Mouse (Mus musculus) lung, postnatal 14 days (tissue): ENCODE results near the gene Dlgap3.

ENCODE experiments used
- DNase-seq: peaks from one replicate; pipeline ENCODE4 v3.0.0; 2021

The Dlgap3 gene

GRCm38 (mm10) chr4:127168914-127169345 is at the start of gene Dlgap3:
TSS of gene Dlgap3 (plus strand) at chr4:127169204.
- peak; percentile 26 for DNase-seq

- no peak for DNase-seq
Observed at GRCm38 (mm10) chr4:127123391-127123790, 45.6 kb upstream of the Dlgap3 start, which contains the start of gene Tmem35b. TSS of gene Tmem35b (plus strand) at chr4:127123691.

DNA sequence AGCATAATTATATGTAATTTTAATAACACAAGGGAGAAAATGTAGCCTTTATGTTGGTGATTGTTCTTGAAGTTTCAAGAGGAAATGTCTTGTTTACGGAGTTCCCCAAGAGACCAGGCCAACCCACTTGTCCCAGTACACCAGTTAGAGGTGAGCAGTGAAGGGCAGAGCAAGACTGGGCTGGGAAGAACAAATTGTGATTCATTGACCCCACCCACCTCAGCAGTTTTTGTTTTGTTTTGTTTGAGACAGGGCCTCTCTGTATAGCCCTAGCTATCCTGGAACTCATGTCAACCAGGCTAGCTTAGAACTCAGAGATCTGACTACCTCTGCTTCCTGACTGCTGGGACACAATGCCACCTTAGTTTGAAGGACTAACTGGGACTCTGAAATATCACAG is 44.7 kb upstream of the Dlgap3 start:
- DNase-seq, result no peak

DNA sequence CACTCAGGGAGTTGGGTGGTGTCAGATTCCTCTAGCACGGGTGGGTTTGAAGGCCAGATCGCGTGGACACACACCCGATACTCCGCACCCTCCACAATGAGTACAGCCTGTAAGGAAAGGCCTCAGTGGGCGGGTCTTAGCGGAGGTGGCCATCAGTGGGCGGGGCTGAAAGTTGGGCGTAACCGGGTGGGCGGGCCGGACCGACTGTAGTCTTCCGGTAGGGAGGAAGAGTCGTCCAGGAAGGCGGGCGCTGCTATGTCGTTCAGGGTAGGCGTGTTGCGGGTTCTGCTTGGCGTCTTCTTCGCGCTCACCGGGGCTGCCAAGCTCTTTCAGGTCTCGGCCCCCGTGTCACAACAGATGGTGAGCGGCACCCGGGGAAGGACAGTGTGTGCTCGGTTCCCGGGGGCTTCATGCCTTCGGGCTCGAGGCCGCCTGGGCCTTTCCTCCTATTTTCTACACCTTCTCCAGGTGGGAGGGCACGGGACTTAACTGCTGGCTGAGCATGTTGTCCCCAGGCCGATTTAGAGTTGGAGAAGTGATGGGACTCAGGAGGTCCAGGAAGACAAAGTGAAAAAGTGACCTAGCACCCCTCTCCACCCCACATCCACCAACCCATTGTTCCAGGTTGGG is 43.1 kb upstream of the Dlgap3 start:
- DNase-seq, result peak; percentile 91

- DNase-seq, result no peak
Observed at GRCm38 (mm10) chr4:127134687-127135086, 34.3 kb upstream of the Dlgap3 start.

DNA sequence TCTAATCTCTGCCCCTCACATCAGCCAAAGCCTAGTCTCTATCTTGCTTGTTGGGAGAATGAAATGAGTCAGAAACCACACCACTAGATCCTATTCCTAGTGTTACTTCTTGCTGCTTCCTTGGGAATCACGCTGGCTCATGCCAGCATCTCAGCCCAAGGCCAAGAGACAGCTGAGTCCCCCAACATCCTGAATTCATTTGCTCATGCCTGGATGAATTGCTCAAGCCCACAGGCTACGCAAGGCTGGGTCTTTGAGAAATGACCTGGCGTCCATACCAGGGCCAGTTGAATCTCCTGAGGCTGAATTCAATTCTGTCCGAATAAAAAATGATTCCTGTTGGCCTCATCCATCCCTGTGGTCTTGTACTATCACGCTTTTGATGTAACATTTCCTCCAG is 31.4 kb upstream of the Dlgap3 start:
- DNase-seq, result no peak

- DNase-seq, result no peak
Observed at GRCm38 (mm10) chr4:127138486-127138885, 30.5 kb upstream of the Dlgap3 start.

DNA sequence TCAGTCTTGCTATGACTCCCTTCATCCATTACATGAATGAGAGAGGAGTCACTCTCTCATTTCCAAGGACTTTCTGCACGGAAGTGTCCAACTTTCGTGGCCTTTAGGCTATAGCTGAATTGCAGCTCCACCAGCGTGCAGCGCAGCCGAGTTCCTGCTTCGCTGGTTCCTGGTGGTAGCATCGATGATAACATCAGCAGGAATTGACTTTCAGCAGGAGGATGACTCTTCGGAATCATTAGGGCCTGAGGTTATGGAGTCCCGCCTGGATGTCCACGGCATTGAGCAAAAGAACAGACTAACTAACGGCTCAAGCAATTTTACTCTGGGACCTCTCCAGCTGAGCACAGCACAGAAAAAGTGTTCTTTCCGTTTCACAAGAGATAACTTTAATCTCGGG is 19.0 kb upstream of the Dlgap3 start:
- no peak for DNase-seq

GRCm38 (mm10) chr4:127153345-127153744 is 15.7 kb upstream of the Dlgap3 start:
- DNase-seq, result no peak

DNA sequence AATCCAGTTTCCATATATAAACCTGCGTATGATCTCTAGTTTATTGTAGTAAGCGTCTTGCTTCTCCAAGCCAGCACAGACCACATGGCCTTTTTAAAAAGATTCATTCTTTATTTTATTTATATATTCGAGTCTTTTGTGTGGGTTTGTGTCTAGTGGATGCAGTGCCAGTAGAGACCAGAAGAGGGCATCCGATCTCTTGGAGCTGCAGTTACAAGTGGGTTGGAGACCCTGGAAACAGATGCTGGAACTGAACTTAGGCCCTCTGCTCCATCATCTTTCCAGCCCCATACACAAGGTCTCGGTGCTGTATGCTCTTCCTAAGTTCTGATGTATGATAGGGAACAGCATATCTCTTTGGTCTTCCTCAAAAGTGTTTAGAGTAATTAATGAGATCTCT is 13.2 kb upstream of the Dlgap3 start:
- no peak for DNase-seq

- DNase-seq, result no peak
Observed at GRCm38 (mm10) chr4:127157746-127158145, 11.3 kb upstream of the Dlgap3 start.

DNA sequence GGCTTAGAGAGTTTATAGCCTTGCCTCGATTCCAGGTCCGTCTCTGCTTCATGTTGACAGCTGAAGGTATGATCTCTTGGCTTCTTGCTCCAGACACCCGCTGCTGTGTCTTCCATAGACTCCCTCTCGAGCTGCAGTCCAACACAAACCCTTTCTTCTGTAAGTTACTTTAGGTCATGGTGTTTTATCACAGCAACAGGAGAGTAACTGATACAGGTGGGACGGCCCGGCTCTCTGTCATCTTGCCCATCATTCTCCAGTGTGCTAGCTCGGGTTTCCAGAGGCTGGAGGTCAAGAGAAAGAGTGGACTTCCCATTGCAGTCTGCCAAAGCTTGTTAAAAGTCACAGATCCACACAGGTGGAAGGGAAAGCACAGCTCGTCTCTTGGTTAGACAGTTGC is 5.1 kb upstream of the Dlgap3 start:
- no peak for DNase-seq

DNA sequence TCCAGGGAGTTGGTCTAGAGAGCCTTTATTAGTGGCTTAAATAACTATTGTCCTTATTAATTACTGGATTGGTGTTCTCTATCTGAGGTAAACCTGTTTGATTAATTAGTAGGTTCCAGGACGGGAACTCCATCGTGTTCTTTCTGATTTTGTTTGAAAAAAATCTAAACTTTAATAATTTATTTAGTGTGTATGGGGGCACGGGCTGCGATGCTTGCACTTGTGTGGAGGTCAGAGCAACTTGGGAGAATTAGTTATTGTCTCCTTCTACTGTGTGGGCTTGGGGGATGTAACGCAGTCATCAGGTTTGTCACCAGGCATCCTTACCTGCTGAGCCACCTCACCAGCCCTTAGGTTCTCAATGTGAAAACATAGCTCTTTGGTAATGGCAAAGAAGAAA is 1.9 kb upstream of the Dlgap3 start:
- DNase-seq, result no peak

- DNase-seq, result no peak
Observed at GRCm38 (mm10) chr4:127167731-127168130, 1.3 kb upstream of the Dlgap3 start.

DNA sequence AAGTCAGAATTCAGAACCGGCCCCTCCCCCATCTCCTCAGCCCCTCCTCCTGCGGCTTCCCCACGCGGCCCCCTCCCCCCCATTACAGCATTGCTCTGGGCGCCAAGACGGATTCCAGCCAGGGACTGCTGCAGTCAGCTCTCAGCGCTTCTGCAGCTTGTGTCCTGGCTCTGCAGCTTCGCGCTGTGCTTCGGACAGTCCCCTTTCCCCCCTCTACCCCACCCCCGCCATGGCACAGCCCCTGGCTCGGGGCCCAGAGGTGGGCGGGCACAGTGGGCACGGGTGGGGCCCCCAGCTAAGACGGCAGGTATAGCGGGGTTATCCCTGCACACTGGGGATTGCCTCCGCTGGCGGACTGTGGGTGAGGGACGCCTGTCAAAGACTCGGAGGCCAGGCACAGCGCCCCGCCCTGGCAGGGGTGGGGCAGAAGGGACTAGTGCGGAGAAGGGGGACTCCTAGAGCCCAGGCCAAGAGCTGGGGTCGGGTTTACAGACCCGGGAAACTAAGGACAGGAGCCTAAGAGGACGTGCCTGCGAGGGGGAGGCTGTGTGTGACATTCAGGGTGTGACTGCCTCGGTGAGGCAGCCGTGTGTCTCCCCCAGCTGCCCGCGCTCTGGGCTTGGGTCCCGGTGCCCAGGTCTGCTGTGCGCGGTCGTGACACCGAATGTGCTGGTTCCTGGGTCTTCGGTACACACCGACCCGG is 642 bp upstream of the Dlgap3 start:
- peak; percentile 5 for DNase-seq

- no peak for DNase-seq
Observed at GRCm38 (mm10) chr4:127169346-127170221, 580 bp downstream of the Dlgap3 start.

DNA sequence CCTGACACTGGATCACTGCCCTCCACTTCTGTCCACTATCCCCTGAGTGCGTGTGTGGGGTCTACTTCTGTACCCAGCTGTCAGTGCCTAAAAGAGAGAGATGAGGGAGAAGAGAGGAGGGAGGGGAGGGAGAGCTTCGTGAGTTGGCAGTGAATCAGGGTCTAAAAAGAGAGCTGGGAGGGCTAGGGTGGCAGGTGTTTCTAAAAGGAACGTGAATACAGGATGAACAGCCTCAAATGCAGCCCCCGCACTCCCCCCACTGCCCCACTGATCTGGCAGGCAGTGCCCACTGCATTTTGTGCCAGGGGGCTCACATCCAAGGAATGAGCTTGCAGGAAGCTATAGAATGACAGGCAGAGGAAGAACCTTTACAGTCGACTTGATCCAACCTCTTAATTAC is 1.9 kb downstream of the Dlgap3 start:
- no peak for DNase-seq

- DNase-seq, result no peak
Observed at GRCm38 (mm10) chr4:127171341-127171905, 2.4 kb downstream of the Dlgap3 start.

DNA sequence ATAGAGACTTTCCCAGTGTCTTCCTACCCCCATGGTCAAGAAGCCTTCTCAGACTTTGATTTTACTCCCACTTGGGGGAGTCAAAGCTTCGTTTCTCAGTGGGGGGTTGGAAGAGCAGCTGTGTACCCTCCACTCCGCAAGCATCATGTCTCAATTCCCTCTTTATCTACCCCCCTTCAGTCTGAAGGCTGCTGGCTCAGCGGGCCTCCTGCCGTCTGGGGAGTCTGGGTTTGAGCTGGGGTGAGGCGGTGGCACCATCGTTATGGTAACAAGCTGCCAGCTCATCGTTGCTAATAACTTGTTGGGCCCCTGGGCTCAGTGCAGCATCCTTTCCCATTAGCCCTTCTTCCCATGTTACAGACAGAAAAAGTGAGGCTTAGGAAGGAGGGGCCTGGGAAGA is 3.1 kb downstream of the Dlgap3 start:
- DNase-seq, result no peak

- no peak for DNase-seq
Observed at GRCm38 (mm10) chr4:127172614-127173013, 3.6 kb downstream of the Dlgap3 start.

DNA sequence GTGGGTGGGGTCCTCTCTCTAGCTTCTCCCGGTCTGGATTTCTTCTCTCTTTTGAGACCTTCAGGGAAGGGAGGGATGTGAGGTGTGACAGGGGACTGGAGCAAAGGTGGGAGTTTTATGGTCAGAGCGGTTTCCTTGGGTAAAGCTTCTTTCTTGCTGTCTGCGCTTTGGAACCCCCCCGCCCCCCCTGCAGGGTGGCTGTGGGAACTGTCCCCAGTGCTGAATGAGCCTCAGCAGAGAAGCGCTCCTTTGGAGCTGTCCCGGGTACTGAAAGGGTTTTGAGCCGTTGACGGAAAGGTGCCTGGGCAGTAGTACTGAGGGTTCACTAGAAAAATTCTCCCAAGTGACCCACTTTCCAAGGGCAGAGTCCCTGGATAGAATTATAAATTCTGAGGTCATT is 4.5 kb downstream of the Dlgap3 start:
- peak; percentile 73 for DNase-seq

DNA sequence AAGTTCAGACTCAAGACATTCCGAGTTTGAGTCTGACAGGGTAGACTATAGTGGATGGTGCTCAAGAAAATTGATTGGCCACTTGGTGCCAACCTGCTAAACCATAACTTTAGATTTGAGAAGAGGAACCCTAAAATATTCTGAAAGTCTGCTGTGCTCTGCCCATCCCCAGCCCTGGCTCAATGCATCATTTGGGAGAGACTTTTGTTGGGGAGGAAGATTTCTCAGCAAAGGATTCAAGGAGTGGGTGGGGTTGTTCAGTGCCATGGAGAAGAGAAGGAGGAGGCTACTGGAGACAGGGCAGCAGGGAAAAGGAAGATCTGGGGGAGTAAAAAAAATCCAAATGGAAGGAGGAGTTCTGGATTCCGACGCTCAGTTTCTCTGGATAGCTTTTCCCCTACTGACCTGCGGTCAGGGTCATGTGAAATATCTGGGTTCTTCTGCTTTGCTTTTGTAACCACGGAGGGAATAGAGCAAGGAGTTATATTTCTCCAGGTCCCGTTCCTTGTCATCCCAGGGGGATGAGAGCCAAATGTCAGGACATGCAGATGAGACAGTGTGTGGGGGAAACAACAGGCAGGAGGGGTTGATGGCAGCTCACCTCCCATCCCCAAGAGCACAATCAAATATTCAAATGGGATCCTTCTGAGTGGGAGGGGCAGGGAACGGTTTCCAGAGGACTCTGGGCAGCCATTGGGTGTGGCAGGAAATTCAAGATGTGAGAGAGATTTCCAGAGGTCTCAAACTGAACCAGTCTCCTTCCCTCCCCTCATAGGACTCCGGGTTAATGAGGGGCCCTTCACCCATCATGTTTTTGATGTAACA is 5.3 kb downstream of the Dlgap3 start:
- no peak for DNase-seq
